Mouse (Mus musculus): Measurements from ENCODE around the gene Gm3285.

GRCm38 (mm10) chr10:77847538-77847937 lies 14.2 kb upstream of the Gm3285 start:
- TF ChIP-seq POLR2A (IDR thresholded peaks at IDR 0.05; ENCODE audit: low read depth, low read length) (no peak), CTCF (IDR thresholded peaks at IDR 0.05; ENCODE audit: borderline replicate concordance, insufficient read depth, low read length) (no peak)

Measured in embryonic fibroblast, embryonic 13.5 days (primary cell).